Mouse (Mus musculus) spleen, postnatal 4 days (tissue): Measurements from ENCODE around the gene Pknox1.

Source experiments
- DNase-seq, 2 experiments: peaks; one replicate each; pipeline ENCODE4 v3.0.0; 2022; ENCODE audit warnings: low spot score in 2 of 2

Pknox1 gene

DNA sequence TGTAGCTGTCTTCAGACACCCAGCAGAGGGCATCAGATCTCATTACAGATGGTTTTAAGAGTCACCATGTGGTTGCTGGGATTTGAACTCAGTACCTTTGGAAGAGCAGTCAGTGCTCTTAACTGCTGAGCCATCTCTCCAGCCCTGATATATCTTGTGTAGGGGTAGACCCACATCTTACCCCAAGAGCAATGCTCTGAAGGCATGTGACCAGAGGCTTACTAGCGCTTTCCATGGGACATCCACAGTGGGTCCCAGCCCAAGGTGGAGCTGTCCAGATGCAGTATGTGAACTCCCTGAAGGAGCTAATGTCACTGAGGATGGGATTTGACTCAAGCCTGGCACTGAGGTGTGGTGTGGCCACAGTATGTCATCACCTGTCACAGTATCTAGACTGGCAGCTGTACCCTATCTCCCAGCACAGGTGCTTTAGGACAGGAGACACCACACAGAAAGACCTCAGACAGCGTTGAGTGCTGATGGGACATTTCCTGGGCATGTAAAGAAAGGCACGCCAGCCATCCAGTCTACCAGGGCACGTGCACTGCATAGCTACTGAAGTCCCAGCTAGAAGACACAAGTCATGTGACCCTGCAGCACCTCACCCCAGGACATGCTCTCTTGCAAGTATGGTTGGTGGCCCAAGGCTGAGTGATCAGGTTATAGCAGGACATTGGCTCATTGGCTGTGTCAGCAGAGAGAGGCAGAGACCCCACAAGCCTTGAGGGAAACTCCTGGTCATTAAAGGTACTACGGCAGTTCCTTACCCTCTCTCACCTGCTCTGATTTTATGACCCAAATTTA, 81.9 kb downstream of the Pknox1 start:
- DNase-seq, result no peak

GRCm38 (mm10) chr17:31652152-31652551, 87.6 kb downstream of the Pknox1 start:
- no peak for DNase-seq

DNA sequence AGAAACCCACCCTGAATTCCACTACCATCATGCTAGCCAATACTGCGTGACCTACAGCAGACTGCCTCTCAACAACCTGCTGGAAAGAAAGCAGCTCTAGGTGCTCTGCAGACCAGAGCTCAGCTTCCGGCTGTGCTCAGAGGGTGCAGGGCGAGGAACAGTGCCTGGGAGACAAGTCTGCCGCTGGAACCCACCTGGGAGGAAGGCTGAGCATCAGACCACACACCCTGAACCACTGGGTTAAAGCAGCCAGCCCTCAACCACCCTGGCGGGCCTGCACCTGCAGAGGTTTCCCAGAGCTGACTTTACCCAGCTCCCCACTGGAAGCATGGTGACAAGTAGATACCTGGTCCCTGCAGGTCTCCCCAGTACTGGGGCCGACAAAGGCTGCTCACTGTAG, 88.7 kb downstream of the Pknox1 start:
- DNase-seq, result no peak

DNA sequence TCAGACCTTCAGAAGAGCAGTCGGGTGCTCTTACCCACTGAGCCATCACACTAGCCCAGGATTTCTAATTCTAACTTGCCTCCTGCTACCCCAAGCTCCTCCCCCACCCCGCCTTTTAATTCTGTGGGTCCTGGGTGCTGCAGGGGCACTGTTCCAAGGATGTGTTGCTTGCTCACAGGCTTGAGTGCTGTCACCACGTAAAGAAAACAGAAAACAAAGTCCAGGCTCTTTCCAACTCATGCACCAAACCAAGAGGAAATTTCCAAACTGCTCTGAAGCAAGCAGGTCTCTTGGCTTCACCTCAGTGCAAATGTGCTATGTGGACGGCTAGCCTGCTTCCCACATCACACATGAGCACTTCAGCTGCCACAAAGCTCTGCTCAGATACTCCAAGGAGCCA, 90.8 kb downstream of the Pknox1 start:
- no peak for DNase-seq

DNA sequence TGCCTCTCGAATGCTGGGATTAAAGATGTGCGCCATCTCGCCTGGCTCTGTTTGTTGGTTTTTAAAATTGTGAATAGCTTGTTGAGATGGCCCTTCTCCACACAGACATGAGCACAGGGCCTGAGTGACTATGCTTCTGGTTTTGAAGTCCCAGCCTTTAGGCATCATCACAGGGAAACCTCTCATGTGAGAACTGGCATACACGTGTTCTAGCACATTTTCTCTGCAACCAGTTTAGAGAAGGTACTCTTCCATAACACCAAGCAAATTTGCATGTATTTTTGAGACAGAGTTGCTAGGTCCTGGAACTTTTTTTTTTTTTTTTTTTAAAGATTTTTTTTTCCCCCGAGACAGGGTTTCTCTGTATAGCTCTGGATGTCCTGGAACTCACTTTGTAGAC, 92.1 kb downstream of the Pknox1 start:
- DNase-seq, result no peak
